In the genomic region with DNA sequence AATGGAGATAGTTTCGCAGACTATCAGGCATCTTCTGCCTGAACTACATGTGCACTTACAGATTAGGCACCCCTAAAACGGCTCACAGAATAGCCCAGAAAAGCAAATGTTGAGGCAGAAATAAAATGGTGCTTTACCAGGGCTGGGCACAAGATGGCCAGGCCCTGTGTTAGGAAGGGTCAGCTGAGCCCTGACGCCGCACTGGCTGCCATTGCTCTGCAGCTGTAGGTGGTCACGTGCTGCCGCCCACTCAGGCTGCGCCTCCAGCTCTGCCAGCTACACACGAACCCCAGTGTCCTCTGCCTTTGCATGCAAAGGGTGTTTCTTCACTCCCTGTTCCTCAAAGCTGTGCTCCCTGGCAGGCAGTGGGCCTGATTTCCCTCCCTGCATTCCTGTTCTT, we compare ENCODE assay signal across 9 mouse cellular contexts. TPM values are rescaled to one million over a fixed set of nuclear protein-coding genes. Genes with fewer than 3 reads are reported as not detected.
A peak's percentile ranks its signal among the peaks of the same experiment; 100 is the strongest.
DNase-seq lines count a peak whose midpoint lies in the region.
"Had no signal": no experiment of that assay in that cellular context is flagged by ENCODE, and none has a peak within 500 bp of the region (broad histone marks: within the 10 kb centered on the region; RNA-seq: fewer than 3 reads in every experiment).

No protein-coding gene starts in this region.

- H3K4me1 ChIP-seq in hindbrain, embryonic 10.5 days (replicated peaks), result peaks cover 9% of the 10 kb centered on the region

- peak; percentile 12 for DNase-seq in cerebellum, adult 11-12 months
- DNase-seq in cerebellum, adult 9-11 months, result no peak
- peak; percentile 26 for DNase-seq in hindbrain, embryonic 10.5 days (ENCODE audit: low spot score)
- DNase-seq in left cerebral cortex, postnatal 10 days (ENCODE audit: extremely low spot score in 1 of 2, low spot score in 2 of 2), result peak; percentile 56 to 82
- peak; percentile 66 for DNase-seq in right cerebral cortex, adult 18-20 months
- no peak for DNase-seq in adrenal gland, adult 8-10 months
- DNase-seq in urinary bladder, adult 2 months (ENCODE audit: low spot score), result no peak
- DNase-seq in gastrocnemius, adult 18-20 months (ENCODE audit: low spot score), result no peak

- H3K9me3 ChIP-seq in hindbrain, embryonic 10.5 days, result no peaks in the 10 kb centered on the region

- no peak overlapping the region for H3K27ac ChIP-seq in hindbrain, embryonic 10.5 days
- H3K27ac ChIP-seq: macrophage had no signal

- peaks cover 72% of the 10 kb centered on the region for H3K27me3 ChIP-seq in hindbrain, embryonic 10.5 days (ENCODE audit: insufficient read depth, poor library complexity, severe bottlenecking)

- WGBS in hindbrain, embryonic 10.5 days, result 46% methylated on average over 8 of the region's 8 CpGs

- H3K4me3 ChIP-seq in hindbrain, embryonic 10.5 days, result no peak overlapping the region

- intact Hi-C loops in left cerebral cortex, postnatal 10 days (cut with DNase I), result loop anchor here (5.0 kb wide), 2 partner anchors 101 to 121 kb away; no protein-coding TSS in a partner anchor

- no peaks in the 10 kb centered on the region for H3K36me3 ChIP-seq in hindbrain, embryonic 10.5 days

RNA-seq across cellular contexts. Expression of gene Dscam, which starts 0.9 kb away (rescaled TPM):
- 0.30 and 1.2 TPM in 2 replicates for polyA plus RNA-seq in hindbrain, embryonic 10.5 days (2016; fragmentation: Nextera tagmentation; extraction: Ambion mirVana)
- total RNA-seq in left cerebral cortex, postnatal 10 days (2021), result 10 to 100 TPM; 44.4 to 45.7 TPM
- total RNA-seq in adrenal gland, adult 8-10 months (2022), result under 1 TPM in 3 of 4 experiments, not detected in 1; 0.03 to 0.28 (median 0.03) TPM
- 0.03 TPM in 2 replicates for polyA plus RNA-seq in urinary bladder, adult 2 months (2012; rRNA removed)
- not detected for total RNA-seq in gastrocnemius, adult 18-20 months (2021)

Comparison
In these comparisons a context has a peak if more than half of its experiments do, and no peak if none do; other contexts are left out.
1. DNase-seq: peak in cerebellum, adult 11-12 months (single experiment), hindbrain, embryonic 10.5 days (single experiment), left cerebral cortex, postnatal 10 days (2 of 2) and right cerebral cortex, adult 18-20 months (single experiment); none in cerebellum, adult 9-11 months (single experiment), adrenal gland, adult 8-10 months (single experiment), urinary bladder, adult 2 months (single experiment) and gastrocnemius, adult 18-20 months (single experiment).
2. RNA of gene Dscam, which starts 0.9 kb away (total RNA-seq): 44.4 to 45.7 TPM in left cerebral cortex, postnatal 10 days; 0.03 to 0.28 TPM in adrenal gland, adult 8-10 months and not detected in gastrocnemius, adult 18-20 months; every median in the first group is over 10 times any median in the second.